Mouse (Mus musculus) lung, adult 2 months (tissue): ENCODE measurements around the gene Ccdc58.

Experiments
- CTCF ChIP-seq: fragments of 200-500 bp; IDR thresholded peaks from 2 replicates; pipeline ENCODE4 v1.5.1; 2011; ENCODE audit warnings: mild to moderate bottlenecking, low read length, control low read depth; ENCODE audit not compliant: insufficient read depth
- POLR2A ChIP-seq: fragments of 200-500 bp; IDR thresholded peaks from 2 replicates; pipeline ENCODE4 v1.6.1; 2011; ENCODE audit warnings: low read depth, mild to moderate bottlenecking, control low read depth, low read length, borderline replicate concordance; ENCODE audit errors: extremely low read depth

- TF ChIP-seq POLR2A (no peak), CTCF (no peak)
Measured at GRCm38 (mm10) chr16:36041625-36042020, 29.9 kb upstream of the Ccdc58 start.
